10 mouse cellular contexts compared by ENCODE assay signal in the genomic region with DNA sequence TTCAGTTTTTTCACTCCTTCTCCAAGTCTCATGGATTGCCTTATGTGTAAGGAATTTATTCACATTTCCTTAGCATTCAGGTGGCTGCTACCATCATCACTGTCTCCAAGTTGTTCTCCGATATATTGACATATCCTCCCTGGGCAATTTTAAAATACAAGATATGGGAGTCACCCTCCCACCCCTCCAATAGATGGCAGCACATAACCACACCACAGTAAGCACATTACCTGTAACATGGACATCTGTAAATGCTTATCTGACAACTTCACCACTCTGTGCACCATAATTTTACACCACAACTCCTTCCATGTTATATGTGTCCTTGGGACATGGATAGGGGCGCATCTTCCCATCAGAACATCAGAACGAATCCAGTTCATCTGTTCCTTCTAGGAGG.
DNase-seq lines count a peak whose midpoint lies in the region; ATAC-seq lines count a peak whose summit lies in the region.
"Had no signal": no experiment of that assay in that cellular context is flagged by ENCODE, and none has a peak within 500 bp of the region (broad histone marks: within the 10 kb centered on the region; RNA-seq: fewer than 3 reads in every experiment).

No protein-coding gene starts in this region.

- WGBS in kidney, embryonic 15.5 days = 85% methylated on average over 3 of the region's 3 CpGs
- WGBS in heart, embryonic 12.5 days = 76% methylated on average over 3 of the region's 3 CpGs

- DNase-seq in adrenal gland, postnatal 10 days = peak; percentile 14
- no peak for DNase-seq in adrenal gland, postnatal 4 days (ENCODE audit: low spot score in 2 of 2)
- peak; percentile 25 for DNase-seq in kidney, adult 9 months
- DNase-seq in 3T3-L1 (ENCODE audit: low read depth, low spot score) = peak; percentile 1
- no peak for DNase-seq in neural tube, embryonic 10.5 days (ENCODE audit: extremely low spot score, low spot score)
- DNase-seq: lung, postnatal 10 days had no signal

- H3K9ac ChIP-seq in kidney, embryonic 15.5 days = no peak overlapping the region
- H3K9ac ChIP-seq in heart, embryonic 12.5 days = no peak overlapping the region
- H3K9ac ChIP-seq: stomach, embryonic 15.5 days had no signal

- no peaks in the 10 kb centered on the region for H3K36me3 ChIP-seq in kidney, embryonic 15.5 days
- no peaks in the 10 kb centered on the region for H3K36me3 ChIP-seq in heart, embryonic 12.5 days
- H3K36me3 ChIP-seq: stomach, embryonic 15.5 days had no signal

- H3K4me3 ChIP-seq in kidney, embryonic 15.5 days (replicated peaks) = no peak overlapping the region
- no peak overlapping the region for H3K4me3 ChIP-seq in heart, embryonic 12.5 days
- H3K4me3 ChIP-seq: stomach, embryonic 15.5 days had no signal

- no peak for ATAC-seq in kidney, embryonic 15.5 days (replicated peaks; ENCODE audit: low FRiP score)
- ATAC-seq in common myeloid progenitor, adult 5-6 weeks (replicated peaks; ENCODE audit: low read depth, poor library complexity, severe bottlenecking) = peak; percentile 78
- ATAC-seq in heart, embryonic 12.5 days (ENCODE audit: insufficient number of reproducible peaks, low FRiP score) = no peak

- no peak overlapping the region for H3K4me2 ChIP-seq in kidney, embryonic 15.5 days
- no peak overlapping the region for H3K4me2 ChIP-seq in heart, embryonic 12.5 days
- H3K4me2 ChIP-seq: stomach, embryonic 15.5 days had no signal

- no peaks in the 10 kb centered on the region for H3K4me1 ChIP-seq in kidney, embryonic 15.5 days
- H3K4me1 ChIP-seq in heart, embryonic 12.5 days (replicated peaks) = no peaks in the 10 kb centered on the region
- H3K4me1 ChIP-seq: stomach, embryonic 15.5 days had no signal

- H3K9me3 ChIP-seq in kidney, embryonic 15.5 days (replicated peaks) = no peaks in the 10 kb centered on the region
- no peaks in the 10 kb centered on the region for H3K9me3 ChIP-seq in heart, embryonic 12.5 days (replicated peaks)
- H3K9me3 ChIP-seq: stomach, embryonic 15.5 days had no signal

- no peaks in the 10 kb centered on the region for H3K27me3 ChIP-seq in kidney, embryonic 15.5 days
- no peaks in the 10 kb centered on the region for H3K27me3 ChIP-seq in heart, embryonic 12.5 days (replicated peaks)
- H3K27me3 ChIP-seq: stomach, embryonic 15.5 days had no signal

- no peak overlapping the region for H3K27ac ChIP-seq in kidney, embryonic 15.5 days
- no peak overlapping the region for H3K27ac ChIP-seq in heart, embryonic 12.5 days (ENCODE audit: poor library complexity, severe bottlenecking)
- H3K27ac ChIP-seq: stomach, embryonic 15.5 days had no signal

Comparison
In these comparisons a context has a peak if more than half of its experiments do, and no peak if none do; other contexts are left out.
1. DNase-seq: peak in adrenal gland, postnatal 10 days (single experiment), kidney, adult 9 months (single experiment) and 3T3-L1 (single experiment); none in adrenal gland, postnatal 4 days (0 of 2) and neural tube, embryonic 10.5 days (single experiment).